Mouse (Mus musculus) midbrain, postnatal 0 days (tissue): ENCODE results near the gene Gm20388. TPM values are rescaled to one million over a fixed set of nuclear protein-coding genes. Genes with fewer than 3 reads are reported as not detected.

ENCODE experiments used
- ATAC-seq: fragments of 200-750 bp; cut with Nextera tagmentation; 2 replicates; pipeline ENCODE4 v1.8.0; 2017; ENCODE audit warnings: moderate number of reproducible peaks, mild to moderate bottlenecking, moderate TSS enrichment, moderate library complexity; ENCODE audit not compliant: low FRiP score
- DNase-seq: peaks from one replicate; pipeline ENCODE4 v3.0.0-alpha.2; 2015; ENCODE audit warnings: low spot score
- H3K27ac ChIP-seq: fragments of 300-500 bp; sonication (generic); 2 replicates; pipeline ENCODE4 v1.5.1; 2014; ENCODE audit warnings: low read depth, mild to moderate bottlenecking, low read length, mixed read lengths
- H3K27me3 ChIP-seq: fragments of 300-500 bp; sonication (generic); 2 replicates; pipeline ENCODE4 v1.6.1; 2014; ENCODE audit warnings: low read length, control low read depth, mixed read lengths; ENCODE audit not compliant: insufficient read depth
- H3K36me3 ChIP-seq: fragments of 300-500 bp; sonication (generic); 2 replicates; pipeline ENCODE4 v1.6.1; 2014; ENCODE audit warnings: low read length, control low read depth, mixed read lengths; ENCODE audit not compliant: insufficient read depth
- H3K4me1 ChIP-seq: fragments of 300-500 bp; sonication (generic); 2 replicates; pipeline ENCODE4 v1.6.1; 2014; ENCODE audit warnings: mild to moderate bottlenecking, control low read depth, antibody characterized with exemption, low read length, mixed read lengths; ENCODE audit not compliant: insufficient read depth
- H3K4me2 ChIP-seq: fragments of 300-500 bp; sonication (generic); 2 replicates; pipeline ENCODE4 v1.6.1; 2014; ENCODE audit warnings: low read depth, mild to moderate bottlenecking, low read length, mixed read lengths; ENCODE audit not compliant: poor library complexity, severe bottlenecking
- H3K4me3 ChIP-seq: fragments of 300-500 bp; sonication (generic); 2 replicates; pipeline ENCODE4 v1.5.1; 2014; ENCODE audit warnings: low read depth, mild to moderate bottlenecking, low read length, moderate library complexity
- H3K9ac ChIP-seq: fragments of 300-500 bp; sonication (generic); replicated peaks from 2 replicates; pipeline ENCODE4 v1.6.1; 2014; ENCODE audit warnings: mild to moderate bottlenecking, low read length, moderate library complexity, mixed read lengths; ENCODE audit not compliant: poor library complexity, severe bottlenecking
- H3K9me3 ChIP-seq: fragments of 300-500 bp; sonication (generic); 2 replicates; pipeline ENCODE4 v1.6.1; 2016; ENCODE audit warnings: low read length, control low read depth
- CTCF ChIP-seq: IDR thresholded peaks from 2 replicates; pipeline ENCODE4 v1.5.1; 2016; ENCODE audit warnings: antibody characterized with exemption, mild to moderate bottlenecking
- WGBS: fragments of 180-500 bp; shearing (Covaris S2); extraction: QIAGEN DNeasy Blood & Tissue Kit; methylation state at CpG from one replicate; pipeline ENCODE4 v1.1.7; 2014; 5-methylcytosine and 5-hydroxymethylcytosine counted together
- polyA plus RNA-seq: library from polyadenylated mRNA; unstranded; fragments of >200 nt; fragmentation: Nextera tagmentation; extraction: Ambion mirVana; gene quantifications from 2 replicates; pipeline ENCODE4 v1.2.1, GENCODE M21; 2015
- total RNA-seq: library from RNA; depleted of rRNA; stranded (reverse); fragments of >200 nt; gene quantifications from 2 replicates; pipeline ENCODE4 v1.2.3, GENCODE M21; 2014

The Gm20388 gene
- total and polyA plus RNA-seq, 2 experiments from 2014 or later, result 74.2 TPM; not detected in 1

DNA sequence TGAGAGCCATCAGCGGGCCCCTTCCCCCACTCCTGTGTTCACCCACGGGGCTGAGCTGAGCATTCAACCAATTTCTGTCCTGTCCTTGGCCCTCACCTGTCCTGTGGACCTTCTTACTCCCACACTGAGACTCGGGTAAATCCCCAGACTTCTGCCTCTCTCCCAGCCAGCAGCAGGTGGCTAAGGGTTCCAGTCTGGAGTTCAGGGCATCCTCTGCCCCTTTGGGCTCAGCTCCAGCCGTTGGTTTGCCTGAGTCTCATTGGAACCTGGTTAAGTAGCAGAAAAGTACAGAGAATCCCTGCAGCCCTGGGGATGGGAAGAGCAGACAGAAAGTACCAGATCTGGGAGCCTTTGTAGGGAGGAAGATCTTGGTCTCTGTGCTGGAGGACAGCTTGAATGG is 321.8 kb downstream of the Gm20388 start:
- Histone ChIP-seq H3K36me3 (no peaks in the 10 kb centered on the region), H3K9me3 (no peaks in the 10 kb centered on the region), H3K4me1 (peaks cover 32% of the 10 kb centered on the region), H3K27ac (no peak overlapping the region), H3K27me3 (peaks cover 9% of the 10 kb centered on the region), H3K4me2 (peak overlapping the region; percentile 89), H3K4me3 (peak overlapping the region; percentile 8; the same call in 1 of the 2 replicates), H3K9ac (no peak overlapping the region)
- no peak for TF ChIP-seq CTCF
- ATAC-seq, result no peak
- no peak for DNase-seq
- WGBS, result 45% methylated on average over 4 of the region's 4 CpGs

DNA sequence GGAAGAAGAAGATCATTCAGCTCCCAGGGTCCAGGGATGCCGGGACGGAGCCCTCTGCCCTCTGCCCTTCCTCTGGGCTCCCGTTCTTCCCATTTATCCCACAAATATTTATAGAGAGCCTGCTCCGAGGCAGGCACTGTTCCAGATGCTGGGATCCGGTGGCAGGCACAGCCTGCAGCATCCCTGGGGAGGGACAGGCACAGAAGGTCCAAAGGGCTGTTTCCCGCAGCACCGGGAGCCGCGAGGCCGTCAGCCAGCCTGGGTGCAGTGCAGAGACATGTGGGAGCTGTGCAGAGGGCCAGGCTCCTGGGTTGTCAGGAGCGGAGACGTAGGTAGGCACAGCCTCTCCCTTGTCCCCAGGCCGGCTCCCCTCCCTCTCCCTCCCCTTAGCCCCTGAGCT is 322.3 kb downstream of the Gm20388 start:
- Histone ChIP-seq H3K9ac (no peak overlapping the region; the same call in 1 of the 2 replicates), H3K36me3 (no peaks in the 10 kb centered on the region), H3K4me3 (peak overlapping the region; percentile 8), H3K4me1 (peaks cover 32% of the 10 kb centered on the region), H3K27me3 (peaks cover 9% of the 10 kb centered on the region), H3K9me3 (no peaks in the 10 kb centered on the region), H3K27ac (no peak overlapping the region), H3K4me2 (peak overlapping the region; percentile 89)
- ATAC-seq (no peak), DNase-seq (no peak)
- no peak for TF ChIP-seq CTCF
- WGBS, result 21% methylated on average over 13 of the region's 13 CpGs

DNA sequence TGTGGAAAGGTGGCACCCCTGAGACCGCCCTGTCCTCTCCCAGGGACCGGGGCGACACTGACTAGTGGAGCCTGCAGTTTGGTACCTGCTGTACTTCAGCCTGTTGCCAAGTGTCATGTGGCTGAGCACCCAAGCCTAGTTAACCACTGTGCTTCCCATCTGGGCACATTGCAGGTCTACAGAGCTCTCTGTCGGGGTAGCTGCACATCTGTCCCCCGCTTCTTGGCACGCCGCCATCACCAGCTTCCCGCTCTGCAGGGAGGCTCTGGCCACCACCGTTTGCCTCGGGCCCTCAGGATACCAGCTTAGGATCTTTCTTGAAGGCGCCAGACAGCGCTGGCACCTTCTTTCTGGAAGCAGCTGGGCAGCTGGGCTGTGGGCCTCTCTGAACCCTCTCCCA is 323.8 kb downstream of the Gm20388 start:
- no peak overlapping the region for H3K4me3 ChIP-seq
- H3K27ac ChIP-seq, result no peak overlapping the region
- TF ChIP-seq CTCF, result no peak
- peaks cover 28% of the 10 kb centered on the region for H3K4me1 ChIP-seq
- H3K27me3 ChIP-seq, result peaks cover 9% of the 10 kb centered on the region
- no peaks in the 10 kb centered on the region for H3K36me3 ChIP-seq
- H3K4me2 ChIP-seq, result no peak overlapping the region
- no peaks in the 10 kb centered on the region for H3K9me3 ChIP-seq
- DNase-seq (no peak), ATAC-seq (no peak)
- no peak overlapping the region for H3K9ac ChIP-seq
- WGBS, result 49% methylated on average over 12 of the region's 12 CpGs

DNA sequence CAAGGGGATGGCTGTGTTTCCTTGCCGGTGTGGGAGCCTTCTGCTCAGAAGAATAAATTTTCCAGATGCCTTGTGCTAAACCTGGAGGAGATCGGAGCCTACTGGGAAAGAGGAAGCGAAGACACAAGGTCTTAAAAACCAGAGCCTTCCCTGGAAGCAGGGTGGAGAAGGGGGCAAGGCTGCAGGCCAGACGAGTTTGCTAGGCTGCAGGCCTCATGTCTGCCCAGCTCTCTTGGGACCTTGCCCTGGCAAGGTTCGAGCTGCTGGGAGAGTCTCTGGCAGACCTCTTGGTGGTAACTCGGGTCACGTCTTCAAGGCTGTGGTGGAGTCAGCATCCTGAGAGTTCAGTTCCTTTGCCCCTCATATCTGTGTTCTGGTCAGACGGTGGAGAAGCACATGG is 324.2 kb downstream of the Gm20388 start:
- 58% methylated on average over 8 of the region's 8 CpGs for WGBS
- no peak overlapping the region for H3K4me2 ChIP-seq
- TF ChIP-seq CTCF, result no peak
- H3K4me3 ChIP-seq, result no peak overlapping the region
- H3K4me1 ChIP-seq, result peaks cover 24% of the 10 kb centered on the region
- no peaks in the 10 kb centered on the region for H3K36me3 ChIP-seq
- peaks cover 7% of the 10 kb centered on the region for H3K27me3 ChIP-seq
- DNase-seq (no peak), ATAC-seq (no peak)
- no peaks in the 10 kb centered on the region for H3K9me3 ChIP-seq
- H3K27ac ChIP-seq, result no peak overlapping the region
- H3K9ac ChIP-seq, result no peak overlapping the region

DNA sequence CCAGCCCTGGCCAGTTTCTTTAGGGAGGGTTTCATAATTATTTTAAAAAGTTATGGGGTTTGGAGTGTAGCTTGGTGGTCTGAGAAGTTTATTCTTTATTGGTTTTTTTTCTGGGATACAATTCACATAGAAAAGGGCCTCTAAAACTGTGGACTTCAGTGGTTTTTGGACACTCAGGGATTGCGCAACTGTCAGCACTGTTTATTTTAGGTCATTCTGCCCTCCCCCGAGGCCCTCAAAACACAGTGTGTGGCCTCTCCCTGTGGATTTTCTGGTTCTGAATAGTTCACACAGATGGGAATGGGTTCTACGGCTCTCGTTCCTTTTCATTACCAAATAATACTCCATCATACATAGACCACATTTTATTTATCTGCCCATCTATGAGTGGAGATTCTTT is 332.6 kb downstream of the Gm20388 start:
- WGBS, result 91% methylated on average over 4 of the region's 4 CpGs
- no peak for TF ChIP-seq CTCF
- DNase-seq (no peak), ATAC-seq (no peak)
- Histone ChIP-seq H3K4me2 (no peak overlapping the region), H3K9me3 (no peaks in the 10 kb centered on the region), H3K27me3 (no peaks in the 10 kb centered on the region), H3K27ac (no peak overlapping the region), H3K36me3 (no peaks in the 10 kb centered on the region), H3K4me1 (no peaks in the 10 kb centered on the region), H3K4me3 (no peak overlapping the region), H3K9ac (no peak overlapping the region)

DNA sequence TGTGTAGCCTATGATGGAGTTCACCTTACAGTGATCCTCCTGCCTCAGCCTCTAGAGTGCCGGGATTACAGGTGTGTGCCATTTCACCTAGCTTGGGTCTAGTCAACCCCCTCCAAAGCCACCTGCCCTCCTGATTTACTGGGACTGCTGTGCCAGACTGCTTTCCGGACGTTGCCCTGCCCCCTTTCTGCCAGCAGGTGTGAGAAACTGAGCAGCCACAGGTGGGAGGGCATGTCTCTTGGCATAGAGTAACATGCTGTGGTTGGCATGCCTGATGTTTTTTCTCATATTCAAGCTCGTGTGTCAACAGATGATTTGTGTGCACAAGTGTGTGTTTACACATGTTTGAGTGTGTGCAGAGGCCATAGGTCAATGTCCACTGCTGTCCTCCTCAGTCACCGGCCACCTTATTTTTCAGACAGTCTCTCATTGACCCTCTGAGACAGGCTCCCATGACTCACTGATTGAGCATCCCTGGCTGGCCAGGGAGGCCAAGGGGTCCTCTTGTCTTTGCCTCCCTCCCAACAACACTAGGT is 333.3 kb downstream of the Gm20388 start:
- no peaks in the 10 kb centered on the region for H3K4me1 ChIP-seq
- DNase-seq (no peak), ATAC-seq (no peak)
- no peak overlapping the region for H3K27ac ChIP-seq
- TF ChIP-seq CTCF, result no peak
- 91% methylated on average over 5 of the region's 5 CpGs for WGBS
- H3K36me3 ChIP-seq, result no peaks in the 10 kb centered on the region
- no peaks in the 10 kb centered on the region for H3K9me3 ChIP-seq
- no peak overlapping the region for H3K9ac ChIP-seq
- H3K4me2 ChIP-seq, result no peak overlapping the region
- H3K27me3 ChIP-seq, result no peaks in the 10 kb centered on the region
- H3K4me3 ChIP-seq, result no peak overlapping the region
